Mouse (Mus musculus) intestine, embryonic 14.5 days (tissue): ENCODE results near the gene Trib2. TPM values are rescaled to one million over a fixed set of nuclear protein-coding genes. Genes with fewer than 3 reads are reported as not detected.
A peak's percentile ranks its signal among the peaks of the same experiment; 100 is the strongest.

Source experiments
- ATAC-seq: fragments of 200-750 bp; cut with Nextera tagmentation; replicated peaks from 2 replicates; pipeline ENCODE4 v1.8.0; 2017; ENCODE audit warnings: low read depth, moderate number of reproducible peaks, moderate TSS enrichment, moderate library complexity; ENCODE audit not compliant: low FRiP score, low TSS enrichment
- DNase-seq: peaks from one replicate; pipeline ENCODE4 v3.0.0-alpha.2; 2018; ENCODE audit warnings: low spot score
- H3K27ac ChIP-seq: fragments of 300-500 bp; sonication (generic); 2 replicates; pipeline ENCODE4 v1.5.1; 2014; ENCODE audit warnings: low read depth, mild to moderate bottlenecking, control low read depth
- H3K27me3 ChIP-seq: fragments of 300-500 bp; sonication (generic); replicated peaks from 2 replicates; pipeline ENCODE4 v1.6.1; 2014; ENCODE audit warnings: low read length, control low read depth; ENCODE audit not compliant: control insufficient read depth, insufficient read depth
- H3K36me3 ChIP-seq: fragments of 300-500 bp; sonication (generic); 2 replicates; pipeline ENCODE4 v1.6.1; 2014; ENCODE audit warnings: low read length, control low read depth; ENCODE audit not compliant: control insufficient read depth, insufficient read depth
- H3K4me1 ChIP-seq: fragments of 300-500 bp; sonication (generic); replicated peaks from 2 replicates; pipeline ENCODE4 v1.6.1; 2014; ENCODE audit warnings: low read length, control low read depth, mixed read lengths; ENCODE audit not compliant: control insufficient read depth, insufficient read depth
- H3K4me2 ChIP-seq: fragments of 300-500 bp; sonication (generic); 2 replicates; pipeline ENCODE4 v1.6.1; 2014; ENCODE audit warnings: low read length
- H3K4me3 ChIP-seq: fragments of 300-500 bp; sonication (generic); 2 replicates; pipeline ENCODE4 v1.5.1; 2014; ENCODE audit warnings: low read depth, low read length, control low read depth, mixed read lengths
- H3K9ac ChIP-seq: fragments of 300-500 bp; sonication (generic); 2 replicates; pipeline ENCODE4 v1.6.1; 2014; ENCODE audit warnings: mild to moderate bottlenecking, low read length
- H3K9me3 ChIP-seq: fragments of 300-500 bp; sonication (generic); 2 replicates; pipeline ENCODE4 v1.6.1; 2016; ENCODE audit warnings: low read length, control low read depth; ENCODE audit not compliant: control insufficient read depth
- WGBS: fragments of 180-500 bp; shearing (Covaris S2); extraction: QIAGEN DNeasy Blood & Tissue Kit; methylation state at CpG from one replicate; pipeline ENCODE4 v1.1.7; 2014; 5-methylcytosine and 5-hydroxymethylcytosine counted together
- polyA plus RNA-seq: library from polyadenylated mRNA; unstranded; fragments of >200 nt; fragmentation: Nextera tagmentation; extraction: Ambion mirVana; gene quantifications from 2 replicates; pipeline ENCODE4 v1.2.1, GENCODE M21; 2014

Gene Trib2
- polyA plus RNA-seq = 26.5 and 28.9 TPM in 2 replicates

DNA sequence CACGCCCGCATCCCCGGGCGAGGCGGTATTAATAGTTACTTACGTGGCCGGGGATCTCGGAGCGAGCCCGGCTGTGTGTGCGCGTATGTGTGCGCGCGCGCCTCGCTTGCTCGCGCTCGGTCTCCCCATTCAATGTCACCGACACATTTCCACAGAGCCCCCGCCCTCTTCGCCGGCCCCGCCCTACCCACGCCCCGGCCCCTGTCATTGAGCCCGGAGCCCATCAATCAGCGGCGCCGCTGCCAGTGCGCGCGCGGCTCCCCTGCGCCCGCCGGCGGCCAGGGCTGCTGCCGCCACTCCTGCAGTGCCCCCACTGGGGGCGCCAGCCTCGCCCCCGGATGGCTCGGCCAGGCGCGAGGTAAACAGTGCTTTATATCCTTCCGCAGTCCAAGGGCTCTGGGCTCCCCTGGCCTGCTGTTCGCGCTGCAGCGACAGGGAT is at the start of gene Trib2:
Gene Trib2, minus strand, starts transcription at position 183 of the 439 bp plus-strand sequence.
- WGBS = under 1% methylated on average over 40 of the region's 50 CpGs
- Histone ChIP-seq H3K27ac (peak within 1 kb of the TSS; percentile 94), H3K4me1 (peaks cover 8% of the 10 kb centered on the region), H3K4me3 (peak within 1 kb of the TSS; percentile 84), H3K9me3 (no peaks in the 10 kb centered on the region), H3K27me3 (no peaks in the 10 kb centered on the region), H3K9ac (peak within 1 kb of the TSS; percentile 91), H3K36me3 (no peaks in the 10 kb centered on the region), H3K4me2 (peak within 1 kb of the TSS; percentile 83)
- DNase-seq (peak; percentile 95), ATAC-seq (peak; percentile 86)

- 70% methylated on average over 4 of the region's 4 CpGs for WGBS
- no peaks in the 10 kb centered on the region for H3K9me3 ChIP-seq
- DNase-seq (no peak), ATAC-seq (no peak)
- H3K4me1 ChIP-seq = no peaks in the 10 kb centered on the region
- H3K36me3 ChIP-seq = no peaks in the 10 kb centered on the region
- H3K27ac ChIP-seq = no peak overlapping the region
- no peak overlapping the region for H3K9ac ChIP-seq
- no peaks in the 10 kb centered on the region for H3K27me3 ChIP-seq
- H3K4me3 ChIP-seq = no peak overlapping the region
- H3K4me2 ChIP-seq = no peak overlapping the region
These were observed 41.3 kb upstream of the Trib2 start for GRCm38 (mm10) chr12:15858005-15858404.

- DNase-seq (no peak), ATAC-seq (no peak)
- Histone ChIP-seq H3K36me3 (no peaks in the 10 kb centered on the region), H3K27me3 (no peaks in the 10 kb centered on the region), H3K9me3 (no peaks in the 10 kb centered on the region), H3K4me3 (no peak overlapping the region), H3K4me2 (no peak overlapping the region), H3K9ac (no peak overlapping the region), H3K4me1 (no peaks in the 10 kb centered on the region), H3K27ac (no peak overlapping the region)
- 80% methylated on average over 5 of the region's 5 CpGs for WGBS
These were observed 39.2 kb upstream of the Trib2 start for GRCm38 (mm10) chr12:15855891-15856290.

DNA sequence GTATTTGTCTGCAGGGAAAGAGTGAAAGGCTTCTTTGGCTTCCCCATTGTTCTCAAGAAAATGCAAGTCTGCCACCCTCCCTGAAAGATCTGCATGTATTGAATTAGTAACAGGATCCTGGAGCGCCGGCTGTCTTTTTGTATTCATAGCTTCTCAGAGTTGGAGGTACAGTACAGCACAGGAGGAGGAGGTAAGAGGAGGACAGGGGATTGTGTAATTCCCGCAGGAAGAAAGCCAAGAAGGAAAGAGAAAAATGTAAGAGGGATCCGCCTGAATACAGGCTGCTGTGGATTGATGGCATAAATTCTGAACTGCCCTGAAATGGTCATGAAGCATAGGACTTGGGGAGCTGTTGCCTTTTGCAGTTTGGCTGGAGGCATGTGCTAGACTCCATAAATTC is 36.1 kb upstream of the Trib2 start:
- no peak for ATAC-seq
- no peaks in the 10 kb centered on the region for H3K27me3 ChIP-seq
- no peak overlapping the region for H3K4me2 ChIP-seq
- no peak overlapping the region for H3K27ac ChIP-seq
- H3K9me3 ChIP-seq = no peaks in the 10 kb centered on the region
- no peak overlapping the region for H3K9ac ChIP-seq
- WGBS = 55% methylated on average over 4 of the region's 4 CpGs
- no peak overlapping the region for H3K4me3 ChIP-seq
- DNase-seq = no peak
- no peaks in the 10 kb centered on the region for H3K36me3 ChIP-seq
- no peaks in the 10 kb centered on the region; the same call in 1 of the 2 replicates for H3K4me1 ChIP-seq

DNA sequence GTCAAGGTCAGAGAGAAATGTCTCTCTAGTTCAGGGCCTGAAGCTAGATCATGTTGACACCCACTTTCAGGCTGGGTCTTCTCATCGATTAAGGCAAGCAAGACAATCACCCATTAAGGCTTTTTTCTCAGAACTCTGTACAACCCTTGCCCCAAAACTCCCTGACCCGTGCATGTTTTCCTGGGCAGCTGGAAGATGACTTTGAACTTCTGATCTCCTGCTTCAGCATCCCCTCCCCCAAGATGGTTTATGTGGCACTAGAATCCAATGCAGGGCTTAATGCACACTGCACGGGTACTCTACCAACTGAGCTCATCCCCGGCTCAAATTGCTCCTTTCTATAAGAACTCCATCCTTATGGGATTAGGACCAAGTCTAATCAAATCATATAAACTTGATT is 35.3 kb upstream of the Trib2 start:
- Histone ChIP-seq H3K9ac (no peak overlapping the region), H3K27me3 (no peaks in the 10 kb centered on the region)
- WGBS = 81% methylated on average over 4 of the region's 4 CpGs

GRCm38 (mm10) chr12:15850441-15850895 is 33.7 kb upstream of the Trib2 start:
- Histone ChIP-seq H3K36me3 (no peaks in the 10 kb centered on the region), H3K9ac (no peak overlapping the region)
- no peak for DNase-seq

More for the DNA sequence above, 35.3 kb upstream of the Trib2 start:
- no peaks in the 10 kb centered on the region for H3K9me3 ChIP-seq
- H3K36me3 ChIP-seq = no peaks in the 10 kb centered on the region
- H3K27ac ChIP-seq = no peak overlapping the region
- no peak for ATAC-seq
- H3K4me1 ChIP-seq = no peaks in the 10 kb centered on the region; the same call in 1 of the 2 replicates
- no peak overlapping the region for H3K4me3 ChIP-seq
- H3K4me2 ChIP-seq = no peak overlapping the region
- no peak for DNase-seq

GRCm38 (mm10) chr12:15849861-15850294 is 33.2 kb upstream of the Trib2 start:
- Histone ChIP-seq H3K4me2 (no peak overlapping the region), H3K9me3 (no peaks in the 10 kb centered on the region), H3K27ac (no peak overlapping the region), H3K4me3 (no peak overlapping the region), H3K27me3 (no peaks in the 10 kb centered on the region), H3K36me3 (no peaks in the 10 kb centered on the region), H3K9ac (no peak overlapping the region), H3K4me1 (no peaks in the 10 kb centered on the region; the same call in 1 of the 2 replicates)
- no peak for ATAC-seq
- 59% methylated on average over 3 of the region's 3 CpGs for WGBS
- no peak for DNase-seq

More at GRCm38 (mm10) chr12:15850441-15850895, 33.7 kb upstream of the Trib2 start:
- H3K4me3 ChIP-seq = no peak overlapping the region
- no peak overlapping the region for H3K4me2 ChIP-seq
- H3K4me1 ChIP-seq = no peaks in the 10 kb centered on the region; the same call in 1 of the 2 replicates
- H3K27me3 ChIP-seq = no peaks in the 10 kb centered on the region
- H3K27ac ChIP-seq = no peak overlapping the region
- no peaks in the 10 kb centered on the region for H3K9me3 ChIP-seq
- no peak for ATAC-seq
- 45% methylated on average over 8 of the region's 8 CpGs for WGBS

- Histone ChIP-seq H3K4me1 (no peaks in the 10 kb centered on the region; the same call in 1 of the 2 replicates), H3K9me3 (no peaks in the 10 kb centered on the region), H3K36me3 (no peaks in the 10 kb centered on the region), H3K9ac (no peak overlapping the region), H3K27ac (no peak overlapping the region), H3K4me3 (no peak overlapping the region), H3K4me2 (no peak overlapping the region), H3K27me3 (no peaks in the 10 kb centered on the region)
- ATAC-seq (no peak), DNase-seq (no peak)
- 90% methylated on average over 4 of the region's 4 CpGs for WGBS
These were observed 31.7 kb upstream of the Trib2 start for GRCm38 (mm10) chr12:15848391-15848790.

GRCm38 (mm10) chr12:15844701-15845100 is 28.0 kb upstream of the Trib2 start:
- H3K4me3 ChIP-seq = no peak overlapping the region
- no peaks in the 10 kb centered on the region for H3K36me3 ChIP-seq
- no peak for DNase-seq

More at GRCm38 (mm10) chr12:15844701-15845100, 28.0 kb upstream of the Trib2 start:
- Histone ChIP-seq H3K27ac (no peak overlapping the region), H3K4me1 (no peaks in the 10 kb centered on the region), H3K4me2 (no peak overlapping the region), H3K9ac (no peak overlapping the region), H3K27me3 (no peaks in the 10 kb centered on the region), H3K9me3 (no peaks in the 10 kb centered on the region)
- no peak for ATAC-seq
- WGBS = 60% methylated on average over 3 of the region's 3 CpGs
